Mouse (Mus musculus) olfactory bulb, adult 2 months (tissue): Measurements from ENCODE around the gene 4930451I11Rik. TPM values are rescaled to one million over a fixed set of nuclear protein-coding genes. Genes with fewer than 3 reads are reported as not detected.

Experiments used
- H3K27ac ChIP-seq: fragments of 200-500 bp; 2 replicates; pipeline ENCODE4 v1.5.1; 2012; ENCODE audit warnings: low read depth, low read length; ENCODE audit not compliant: insufficient read depth
- H3K4me1 ChIP-seq: fragments of 200-500 bp; 2 replicates; pipeline ENCODE4 v1.6.1; 2012; ENCODE audit warnings: low read length; ENCODE audit not compliant: control insufficient read depth, insufficient read depth
- H3K4me3 ChIP-seq: fragments of 200-500 bp; 2 replicates; pipeline ENCODE4 v1.5.1; 2012; ENCODE audit warnings: mild to moderate bottlenecking, low read depth, low read length, moderate library complexity; ENCODE audit not compliant: insufficient read depth
- CTCF ChIP-seq: fragments of 200-500 bp; IDR thresholded peaks from 2 replicates; pipeline ENCODE4 v1.5.1; 2012; ENCODE audit warnings: low read depth, mild to moderate bottlenecking, low read length, moderate library complexity; ENCODE audit not compliant: insufficient read depth
- POLR2A ChIP-seq: fragments of 200-500 bp; IDR thresholded peaks from 2 replicates; pipeline ENCODE4 v1.6.1; 2012; ENCODE audit warnings: mild to moderate bottlenecking, low read depth, low read length, moderate library complexity; ENCODE audit not compliant: insufficient read depth
- WGBS: fragments of 180-500 bp; shearing (Covaris S2); methylation state at CpG from one replicate; pipeline ENCODE4 v1.1.7; 2018; 5-methylcytosine and 5-hydroxymethylcytosine counted together
- polyA plus RNA-seq: library from polyadenylated mRNA; stranded (reverse); fragments of >200 nt; gene quantifications from 2 replicates; pipeline ENCODE4 v1.2.4, GENCODE M21; 2012; ENCODE audit warnings: low replicate concordance; ENCODE audit not compliant: missing spikeins, insufficient read depth, insufficient read length

4930451I11Rik gene
- polyA plus RNA-seq, 1 experiment, result not detected

GRCm38 (mm10) chr7:126781661-126782370 lies 49.6 kb downstream of the 4930451I11Rik start:
- H3K4me1 ChIP-seq, result peaks cover 21% of the 10 kb centered on the region
- H3K4me3 ChIP-seq, result no peak overlapping the region
- no peak overlapping the region for H3K27ac ChIP-seq
- TF ChIP-seq CTCF (no peak), POLR2A (no peak)
- 58% methylated on average over 11 of the region's 11 CpGs for WGBS

- peaks cover 21% of the 10 kb centered on the region for H3K4me1 ChIP-seq
- peak within 1 kb of the TSS; percentile 35 for H3K4me3 ChIP-seq
- TF ChIP-seq POLR2A (no peak), CTCF (no peak)
- H3K27ac ChIP-seq, result peak within 1 kb of the TSS; percentile 55; the same call in 1 of the 2 replicates
- 12% methylated on average over 22 of the region's 22 CpGs for WGBS
Observed at GRCm38 (mm10) chr7:126780971-126781635, 50.3 kb downstream of the 4930451I11Rik start, which contains the start of gene Tbx6. Gene Tbx6, plus strand, starts transcription at chr7:126781483.

Other genes with a start within 250 kb of the 4930451I11Rik start
- not detected in 2 replicates for gene Apobr, start 246.7 kb downstream of the 4930451I11Rik start, polyA plus RNA-seq
- not detected in 2 replicates for gene Cln3, start 245.8 kb downstream of the 4930451I11Rik start, polyA plus RNA-seq
- gene Il27, start 236.7 kb downstream of the 4930451I11Rik start, polyA plus RNA-seq, result not detected in 2 replicates
- gene Nupr1, start 200.8 kb downstream of the 4930451I11Rik start, polyA plus RNA-seq, result not detected in 2 replicates
- not detected in 2 replicates for gene Sgf29, start 182.3 kb downstream of the 4930451I11Rik start, polyA plus RNA-seq
- gene Sult1a1, start 155.2 kb downstream of the 4930451I11Rik start, polyA plus RNA-seq, result not detected in 2 replicates
- not detected in 2 replicates for gene Bola2, start 136.2 kb downstream of the 4930451I11Rik start, polyA plus RNA-seq
- gene Slx1b, start 135.9 kb downstream of the 4930451I11Rik start, polyA plus RNA-seq, result not detected in 2 replicates
- 309 and 598 TPM in 2 replicates for gene Coro1a, start 123.9 kb downstream of the 4930451I11Rik start, polyA plus RNA-seq
- 208 and 343 TPM in 2 replicates for gene Mapk3, start 72.0 kb downstream of the 4930451I11Rik start, polyA plus RNA-seq
- not detected in 2 replicates for gene Gdpd3, start 65.3 kb downstream of the 4930451I11Rik start, polyA plus RNA-seq
- gene Ypel3, start 54.7 kb downstream of the 4930451I11Rik start, polyA plus RNA-seq, result not detected in 2 replicates
- not detected in 2 replicates for gene Tbx6, start 50.2 kb downstream of the 4930451I11Rik start, polyA plus RNA-seq
- not detected in 2 replicates for gene Ppp4c, start 39.1 kb downstream of the 4930451I11Rik start, polyA plus RNA-seq
- gene Fam57b, start 34.0 kb downstream of the 4930451I11Rik start, polyA plus RNA-seq, result not detected in 2 replicates
- gene Doc2a, start 15.8 kb upstream of the 4930451I11Rik start, polyA plus RNA-seq, result not detected in 2 replicates
- not detected in 2 replicates for gene Hirip3, start 30.3 kb upstream of the 4930451I11Rik start, polyA plus RNA-seq
- gene Ino80e, start 30.7 kb upstream of the 4930451I11Rik start, polyA plus RNA-seq, result not detected in 2 replicates
- not detected in 2 replicates for gene Taok2, start 53.1 kb upstream of the 4930451I11Rik start, polyA plus RNA-seq
- not detected in 2 replicates for gene Tmem219, start 91.3 kb upstream of the 4930451I11Rik start, polyA plus RNA-seq
- gene Kctd13, start 97.2 kb upstream of the 4930451I11Rik start, polyA plus RNA-seq, result not detected in 2 replicates
- not detected in 2 replicates for gene Asphd1, start 117.9 kb upstream of the 4930451I11Rik start, polyA plus RNA-seq
- not detected in 2 replicates for gene Sez6l2, start 118.9 kb upstream of the 4930451I11Rik start, polyA plus RNA-seq
- gene Cdipt, start 144.3 kb upstream of the 4930451I11Rik start, polyA plus RNA-seq, result 241 TPM in 1 of 2 replicates, not detected in the other
- gene Cdiptos, start 144.5 kb upstream of the 4930451I11Rik start, polyA plus RNA-seq, result not detected in 2 replicates
- not detected in 2 replicates for gene Mvp, start 183.0 kb upstream of the 4930451I11Rik start, polyA plus RNA-seq
- gene Pagr1b, start 184.8 kb upstream of the 4930451I11Rik start, polyA plus RNA-seq, result not detected in 2 replicates
- not detected in 2 replicates for gene Pagr1a, start 185.7 kb upstream of the 4930451I11Rik start, polyA plus RNA-seq
- not detected in 2 replicates for gene Gm42742, start 189.5 kb upstream of the 4930451I11Rik start, polyA plus RNA-seq
- not detected in 2 replicates for gene Prrt2, start 189.6 kb upstream of the 4930451I11Rik start, polyA plus RNA-seq
- gene Maz, start 195.4 kb upstream of the 4930451I11Rik start, polyA plus RNA-seq, result 437 and 572 TPM in 2 replicates
- gene Kif22, start 210.8 kb upstream of the 4930451I11Rik start, polyA plus RNA-seq, result not detected in 2 replicates